Mouse (Mus musculus) left cerebral cortex, postnatal 14 days (tissue): Measurements from ENCODE around the gene Ccdc60. TPM values are rescaled to one million over a fixed set of nuclear protein-coding genes. Genes with fewer than 3 reads are reported as not detected.

ENCODE experiments used
- DNase-seq, 2 experiments: peaks; one replicate each; pipeline ENCODE4 v3.0.0; 2021 to 2022; ENCODE audit warnings: low spot score in 2 of 2, mixed read lengths in 1 of 2
- intact Hi-C: fragments of 180-260 bp; cut with DNase I; formaldehyde crosslinking; loops from one replicate; pipeline ENCODE4 v1.15.1; 2025
- total RNA-seq, 2 experiments: library from RNA; stranded (reverse); gene quantifications; 2 replicates each; pipeline ENCODE4 v1.2.3; 2021

Ccdc60 gene
- total RNA-seq, 2 experiments from 2014 or later: 0.26 to 0.30 TPM

DNA sequence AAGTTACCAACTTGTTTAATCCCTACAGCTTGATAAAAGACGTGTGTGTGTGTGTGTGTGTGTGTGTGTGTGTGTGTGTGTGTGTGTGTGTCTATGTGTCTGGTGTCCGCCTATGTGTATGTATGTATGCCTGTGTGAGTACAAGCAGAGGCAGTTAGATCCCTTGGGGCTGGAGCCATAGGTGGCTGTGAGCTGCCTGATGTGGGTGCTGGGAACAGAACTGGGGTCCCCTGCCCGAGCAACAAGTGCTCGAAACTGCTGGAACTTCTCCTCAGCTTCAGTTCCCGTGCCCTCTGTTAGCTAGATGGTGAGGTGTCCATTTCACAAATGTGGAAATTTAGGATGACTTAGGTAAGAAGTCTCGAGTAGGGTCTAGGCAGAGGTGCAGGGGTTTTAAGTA, 204.6 kb downstream of the Ccdc60 start:
- intact Hi-C loops: no loop called here
- no peak for DNase-seq

DNA sequence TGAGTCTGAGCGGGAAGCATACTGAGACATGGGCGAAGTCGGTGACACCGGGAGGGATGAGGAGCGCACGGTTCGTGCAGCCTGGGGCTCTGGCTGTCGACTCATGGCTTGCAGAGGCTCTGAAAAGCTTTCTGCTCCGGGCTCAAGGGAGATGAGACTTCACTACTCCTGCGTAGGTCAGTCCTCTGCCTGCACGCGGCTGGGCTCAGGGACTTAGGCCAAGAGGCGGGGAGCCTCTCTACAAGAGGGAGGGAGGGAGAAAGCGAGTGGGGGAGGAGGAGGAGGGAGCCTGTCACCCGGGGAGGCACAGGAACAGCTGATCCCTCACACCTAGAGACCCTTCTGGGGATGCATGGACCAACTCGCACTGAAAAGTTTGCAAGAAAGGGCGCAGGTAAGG, 205.7 kb downstream of the Ccdc60 start, which contains the start of gene Tmem233:
TSS of gene Tmem233 (minus strand) at position 164 of the 400 bp plus-strand sequence.
- intact Hi-C loops: no loop called here
- no peak for DNase-seq

DNA sequence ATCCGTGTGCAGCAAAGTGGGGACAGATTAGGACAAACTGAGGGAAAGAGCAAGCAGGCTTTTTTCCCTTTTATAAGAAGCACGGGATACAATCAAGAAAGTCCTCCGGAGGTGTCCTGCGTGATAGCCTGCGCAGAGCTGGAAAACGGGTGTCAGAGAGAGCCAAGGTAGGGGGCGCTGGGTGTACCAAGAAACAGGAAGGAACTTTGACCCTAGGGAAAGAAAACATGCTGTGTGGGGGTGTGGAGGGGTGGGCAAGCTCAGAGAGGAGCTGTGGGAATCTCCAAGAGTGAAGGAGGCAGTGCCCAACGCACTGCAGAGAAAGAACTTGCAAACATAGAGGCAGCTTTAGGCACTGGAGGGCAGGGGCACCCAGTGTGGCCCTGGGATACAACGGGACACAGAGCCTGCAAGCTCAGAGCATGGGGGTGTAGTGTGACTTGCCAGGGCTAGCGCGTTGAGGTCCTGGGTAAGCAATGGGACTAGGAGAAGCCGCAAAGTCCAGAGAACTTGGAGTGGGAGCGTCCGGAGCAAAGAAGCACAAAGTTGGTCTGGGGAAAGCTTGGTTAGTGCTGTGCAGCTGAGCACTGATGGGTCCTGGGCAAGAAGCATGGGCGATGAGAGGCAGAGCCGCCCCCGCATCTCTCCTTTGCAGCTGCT, 206.4 kb downstream of the Ccdc60 start:
- intact Hi-C loops: no loop called here

DNA sequence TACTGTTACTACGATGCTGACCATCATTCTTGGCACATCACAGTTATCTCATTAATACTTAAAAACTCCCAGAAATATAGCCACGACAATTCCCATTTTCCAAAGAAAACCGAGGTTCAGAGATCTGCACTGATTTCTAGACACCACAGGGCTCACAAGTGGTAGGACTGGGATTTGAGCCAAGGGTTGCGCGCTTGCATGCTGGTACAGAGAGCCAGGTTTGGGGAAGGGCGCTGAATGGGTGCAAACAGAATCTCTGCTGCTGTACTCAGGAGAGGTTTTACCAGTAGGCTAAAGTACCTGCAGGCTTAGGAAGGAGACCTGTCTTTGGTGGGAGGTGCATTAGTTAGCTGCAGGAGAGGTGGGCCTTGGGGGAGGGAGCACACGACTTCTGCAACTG, 207.2 kb downstream of the Ccdc60 start:
- intact Hi-C loops: no loop called here
- DNase-seq: no peak

More for the DNA sequence above, 206.4 kb downstream of the Ccdc60 start:
- no peak for DNase-seq

DNA sequence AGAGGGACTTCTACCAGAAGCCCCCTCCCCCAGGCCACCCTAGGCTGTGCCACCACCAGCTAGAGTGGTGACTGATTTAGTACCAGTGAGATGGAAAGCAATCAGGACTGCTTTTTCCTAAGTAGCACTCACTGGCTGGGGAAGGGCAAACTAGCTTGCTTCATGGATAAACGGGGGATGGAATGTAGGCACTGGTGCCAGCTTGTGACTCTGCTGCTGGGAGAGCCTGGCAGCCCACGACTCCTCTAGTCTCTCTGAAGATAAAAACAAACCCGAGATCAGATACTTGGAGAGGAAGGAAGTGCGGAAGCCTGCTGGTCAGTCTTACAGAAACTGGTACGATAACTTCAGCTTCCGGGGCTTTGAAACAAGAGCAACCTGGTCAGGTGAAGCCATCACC, 208.0 kb downstream of the Ccdc60 start:
- intact Hi-C loops: no loop called here
- DNase-seq: no peak

Other genes with a start within 250 kb of the Ccdc60 start
- not detected for gene Tmem233, start 205.7 kb downstream of the Ccdc60 start, total RNA-seq
- 1 to 10 TPM; 6.1 to 7.2 TPM for gene Hspb8, start 133.9 kb upstream of the Ccdc60 start, total RNA-seq